22 mouse cellular contexts compared by ENCODE assay signal in genomic region chr10:31635098-31635497, GRCm38 (mm10). TPM values are rescaled to one million over a fixed set of nuclear protein-coding genes. Genes with fewer than 3 reads are reported as not detected.
DNase-seq lines count a peak whose midpoint lies in the region; ATAC-seq and TF ChIP-seq lines count a peak whose summit lies in the region.
"Had no signal": no experiment of that assay in that cellular context is flagged by ENCODE, and none has a peak within 500 bp of the region (broad histone marks: within the 10 kb centered on the region; RNA-seq: fewer than 3 reads in every experiment).

No protein-coding gene starts in this region.

- peak; percentile 58 for ATAC-seq in granulocyte monocyte progenitor cell, adult 5-6 weeks (replicated peaks; ENCODE audit: poor library complexity, severe bottlenecking)
- ATAC-seq in megakaryocyte, adult 5-6 weeks (ENCODE audit: poor library complexity, severe bottlenecking) = peak; percentile 67
- peak; percentile 58 for ATAC-seq in megakaryocyte progenitor cell, adult 5-6 weeks (replicated peaks; ENCODE audit: poor library complexity)
- ATAC-seq in intestine, postnatal 0 days = no peak
- no peak for ATAC-seq in CD4-positive, CD25-positive, alpha-beta regulatory T cell, adult 4 months
- ATAC-seq: activated CD4-positive, CD25-positive, alpha-beta regulatory T cell, adult 4 months; Patski had no signal

- H3K4me1 ChIP-seq in intestine, postnatal 0 days (replicated peaks; ENCODE audit: control insufficient read depth, insufficient read depth, low read length) = no peaks in the 10 kb centered on the region

- H3K9ac ChIP-seq in intestine, postnatal 0 days (ENCODE audit: low read depth, low read length) = no peak overlapping the region

- H3K27ac ChIP-seq in intestine, postnatal 0 days (ENCODE audit: low read depth, low read length) = no peak overlapping the region

- no peak for TF ChIP-seq CTCF in intestine, postnatal 0 days (IDR thresholded peaks at IDR 0.05; ENCODE audit: low read depth)

- no peak overlapping the region for H3K4me2 ChIP-seq in intestine, postnatal 0 days (replicated peaks; ENCODE audit: low read depth)

- no peaks in the 10 kb centered on the region for H3K27me3 ChIP-seq in intestine, postnatal 0 days (replicated peaks; ENCODE audit: control insufficient read depth, insufficient read depth, low read length)
- H3K27me3 ChIP-seq: CH12.LX had no signal

- no peak for DNase-seq in frontal cortex, postnatal 14 days (ENCODE audit: low spot score in 2 of 2)
- DNase-seq: adrenal gland, adult 2 months; adrenal gland, adult 8-10 months; adrenal gland, postnatal 10 days; adrenal gland, postnatal 14 days; adrenal gland, postnatal 25 days; adrenal gland, postnatal 36 days; B cell, adult 2 months; cerebellum, adult 11 months; cerebellum, adult 11-12 months; cerebellum, adult 18-20 months; cerebellum, adult 2 months had no signal

- H3K9me3 ChIP-seq in intestine, postnatal 0 days (ENCODE audit: control insufficient read depth) = no peaks in the 10 kb centered on the region
- H3K9me3 ChIP-seq: G1E had no signal

- no peak overlapping the region for H3K4me3 ChIP-seq in intestine, postnatal 0 days (ENCODE audit: low read depth, low read length)

- WGBS in intestine, postnatal 0 days = 86% methylated on average over 3 of the region's 3 CpGs

- no peaks in the 10 kb centered on the region for H3K36me3 ChIP-seq in intestine, postnatal 0 days (ENCODE audit: control insufficient read depth, insufficient read depth)
- H3K36me3 ChIP-seq: G1E had no signal

RNA-seq across cellular contexts. Expression of gene Rnf217, which starts 26.1 kb away (rescaled TPM):
- 3.7 and 4.3 TPM in 2 replicates for total RNA-seq in granulocyte monocyte progenitor cell, adult 5-6 weeks (2014; fragmentation: Nextera tagmentation)
- 2.1 and 3.0 TPM in 2 replicates for total RNA-seq in granulocyte monocyte progenitor cell, adult 5-6 weeks (2017)
- total RNA-seq in megakaryocyte, adult 5-6 weeks (2015) = 4.1 and 4.2 TPM in 2 replicates
- 2.4 and 2.6 TPM in 2 replicates for total RNA-seq in megakaryocyte, adult 5-6 weeks (2017)
- total RNA-seq in megakaryocyte progenitor cell, adult 5-6 weeks (2015) = 3.6 and 3.7 TPM in 2 replicates
- total RNA-seq in megakaryocyte progenitor cell, adult 5-6 weeks (2017) = 2.5 TPM in 2 replicates
- 1.9 and 2.0 TPM in 2 replicates for polyA plus RNA-seq in intestine, postnatal 0 days (2015; fragmentation: Nextera tagmentation; extraction: Ambion mirVana)
- under 1 TPM in 1 of 2 experiments, not detected in 1; 0.03 TPM for polyA plus RNA-seq in CD4-positive, CD25-positive, alpha-beta regulatory T cell, adult 4 months (2017; shearing (Covaris generic))
- total RNA-seq: CH12.LX, MEL had no signal
- polyA plus RNA-seq: activated CD4-positive, CD25-positive, alpha-beta regulatory T cell, adult 4 months; G1E had no signal

Comparison
In these comparisons a context has a peak if more than half of its experiments do, and no peak if none do; other contexts are left out.
1. ATAC-seq: peak in granulocyte monocyte progenitor cell, adult 5-6 weeks (single experiment), megakaryocyte, adult 5-6 weeks (single experiment) and megakaryocyte progenitor cell, adult 5-6 weeks (single experiment); none in intestine, postnatal 0 days (single experiment) and CD4-positive, CD25-positive, alpha-beta regulatory T cell, adult 4 months (single experiment).